Mouse (Mus musculus) G1E-ER4 (cell line): ENCODE data around the gene Ddx28. TPM values are rescaled to one million over a fixed set of nuclear protein-coding genes. Genes with fewer than 3 reads are reported as not detected.

Experiments used
- GATA1 ChIP-seq: IDR thresholded peaks from one replicate; pipeline ENCODE4 v1.8.0; 2012; ENCODE audit warnings: low read length, inconsistent platforms
- polyA plus RNA-seq: library from polyadenylated mRNA; stranded (reverse); fragments of >175 nt; gene quantifications from 2 replicates; pipeline ENCODE4 v1.2.3, GENCODE M21; 2012

Gene Ddx28
- 28.3 and 32.4 TPM in 2 replicates for polyA plus RNA-seq

- TF ChIP-seq GATA1, result no peak
Measured at GRCm38 (mm10) chr8:106011643-106011986, at the start of gene Ddx28. Gene Ddx28 (minus strand): TSS chr8:106011882.

GRCm38 (mm10) chr8:106060521-106060920 lies 48.8 kb upstream of the Ddx28 start:
- no peak for TF ChIP-seq GATA1

DNA sequence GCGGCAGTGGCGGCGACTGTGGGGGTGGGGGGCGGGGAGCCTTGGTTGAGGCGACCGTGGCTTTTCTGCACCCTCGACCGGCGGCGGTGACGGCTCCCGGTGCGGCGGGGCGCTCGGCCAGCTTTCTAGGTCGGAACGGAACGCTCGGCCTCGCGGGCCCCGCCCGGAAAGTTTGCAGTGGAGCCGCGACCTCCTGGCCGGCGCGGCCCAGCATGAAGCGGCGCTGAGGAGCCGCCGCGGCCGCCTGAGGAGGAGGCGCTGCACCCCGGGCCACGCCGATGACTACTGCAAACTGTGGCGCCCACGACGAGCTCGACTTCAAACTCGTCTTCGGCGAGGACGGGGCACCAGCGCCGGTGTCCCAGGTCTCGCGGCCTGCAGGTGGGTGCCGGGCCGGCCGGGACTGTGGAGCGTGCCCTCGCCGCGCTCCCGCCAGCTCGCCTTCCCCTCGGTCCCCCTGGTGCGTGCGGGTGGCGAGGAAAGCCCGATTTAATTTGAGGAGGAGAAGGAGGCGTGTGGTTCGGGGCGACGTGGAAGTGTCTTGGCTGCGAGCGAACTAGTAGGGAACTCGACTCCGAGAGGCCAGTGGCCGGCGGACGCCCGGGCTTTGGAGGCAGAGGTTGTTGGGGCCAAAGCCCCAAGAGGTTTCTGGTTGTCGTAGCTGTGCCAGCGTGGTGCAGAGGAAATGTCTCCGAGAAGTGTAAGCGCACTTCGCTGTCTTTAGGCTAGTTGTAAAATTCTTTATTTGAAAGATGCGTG lies 48.1 kb upstream of the Ddx28 start:
- no peak for TF ChIP-seq GATA1

- no peak for TF ChIP-seq GATA1
Measured at GRCm38 (mm10) chr8:106058731-106059612, 47.3 kb upstream of the Ddx28 start, which contains the start of gene Nfatc3. Gene Nfatc3 (plus strand): TSS chr8:106058840.

GRCm38 (mm10) chr8:106056455-106056982 lies 44.8 kb upstream of the Ddx28 start:
- TF ChIP-seq GATA1, result no peak

DNA sequence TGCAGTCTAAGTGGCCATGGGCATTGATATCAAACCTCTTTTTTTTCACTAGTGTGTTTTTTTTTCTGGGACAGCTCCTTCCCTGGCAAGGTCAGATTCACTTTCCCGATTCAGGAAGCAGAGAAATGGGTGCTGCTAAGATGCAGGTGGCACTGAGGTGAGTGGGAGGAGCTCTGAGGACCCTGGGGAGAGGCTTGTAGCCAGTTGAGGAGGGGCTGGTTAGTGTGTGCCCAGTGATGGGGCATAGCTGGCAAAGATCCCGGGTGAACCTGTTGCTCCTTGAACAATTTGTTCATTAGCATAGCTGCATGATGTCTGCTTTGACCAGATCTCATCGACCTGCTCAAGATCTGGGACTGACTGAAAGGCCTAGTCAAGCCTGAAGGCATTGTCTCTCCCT lies 43.4 kb upstream of the Ddx28 start:
- TF ChIP-seq GATA1, result no peak

DNA sequence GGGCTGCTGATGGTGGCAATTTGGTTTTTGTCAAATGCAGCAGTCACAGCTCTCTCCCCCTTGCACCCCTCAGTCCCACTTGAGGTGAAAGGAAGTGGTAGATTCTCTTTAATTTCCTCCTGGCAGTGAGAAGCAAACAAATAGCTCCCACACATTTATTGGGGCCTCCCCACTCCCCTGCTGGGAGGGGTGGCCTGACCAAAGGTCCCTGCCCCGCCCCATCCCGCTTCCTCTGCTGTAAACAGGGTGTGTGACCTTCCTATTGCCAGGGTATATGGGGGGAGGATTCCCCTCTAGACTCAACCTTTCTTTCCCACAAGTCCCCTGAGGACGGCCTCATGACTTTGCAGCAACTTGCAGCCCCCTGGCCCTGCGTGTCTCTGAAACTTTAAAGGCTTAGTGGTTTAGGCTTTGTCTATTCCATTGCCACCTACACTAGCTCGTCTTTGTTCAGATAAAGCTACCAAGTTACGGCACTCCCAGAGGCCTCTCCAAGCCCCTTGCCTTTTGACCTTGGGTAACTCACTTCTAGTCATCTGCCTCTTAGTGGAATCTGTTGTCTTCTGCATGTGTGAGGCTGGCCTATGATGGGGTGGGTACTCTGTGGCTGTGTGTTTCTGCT lies 42.6 kb upstream of the Ddx28 start:
- no peak for TF ChIP-seq GATA1

DNA sequence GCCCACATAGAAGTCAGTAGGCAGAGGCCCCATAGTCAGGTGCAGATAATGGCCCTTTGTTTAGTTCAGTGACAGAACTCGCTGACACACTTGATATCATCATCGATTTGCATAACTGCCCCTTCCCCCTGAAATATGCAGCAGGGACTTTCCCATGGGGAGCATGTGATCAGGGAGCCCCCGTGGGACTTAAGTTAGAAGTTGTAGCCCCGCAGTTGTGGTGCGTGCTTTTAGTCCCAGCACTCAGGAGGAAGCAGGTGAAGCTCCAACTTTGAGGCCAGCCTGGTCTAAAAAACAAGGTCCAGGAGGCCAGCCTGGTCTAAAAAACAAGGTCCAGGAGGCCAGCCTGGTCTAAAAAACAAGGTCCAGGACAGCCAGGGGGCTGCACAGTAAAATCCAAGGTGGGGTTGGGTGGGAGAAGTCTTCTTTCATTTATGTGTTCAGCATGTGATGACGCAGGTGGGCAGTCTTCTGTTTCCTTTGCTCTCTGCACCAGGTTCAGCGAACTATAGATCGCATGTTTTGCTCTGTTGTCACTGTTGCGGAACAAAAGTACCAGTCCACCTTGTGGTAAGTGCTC lies 40.9 kb upstream of the Ddx28 start:
- TF ChIP-seq GATA1, result no peak

DNA sequence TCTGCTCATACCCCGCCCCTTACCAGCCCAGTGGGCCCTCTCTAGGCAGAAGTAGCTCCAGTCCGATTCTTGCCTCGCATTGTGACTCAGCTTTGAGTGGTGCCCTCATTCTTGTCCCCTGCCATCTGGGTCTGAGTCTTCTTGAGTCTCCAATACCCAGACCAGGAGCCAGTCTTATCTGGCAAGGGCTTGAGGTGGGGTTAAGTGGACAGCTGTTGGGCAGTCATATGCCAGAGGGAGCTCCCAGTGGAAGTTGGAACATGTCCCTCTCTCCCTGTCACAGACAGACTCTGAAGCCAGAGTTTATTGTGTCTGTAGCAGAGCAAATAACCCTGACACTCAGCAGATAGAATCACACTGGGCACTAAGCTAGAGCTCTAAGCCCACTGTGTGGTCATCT lies 39.4 kb upstream of the Ddx28 start:
- TF ChIP-seq GATA1, result no peak

GRCm38 (mm10) chr8:106049840-106050239 lies 38.2 kb upstream of the Ddx28 start:
- no peak for TF ChIP-seq GATA1

DNA sequence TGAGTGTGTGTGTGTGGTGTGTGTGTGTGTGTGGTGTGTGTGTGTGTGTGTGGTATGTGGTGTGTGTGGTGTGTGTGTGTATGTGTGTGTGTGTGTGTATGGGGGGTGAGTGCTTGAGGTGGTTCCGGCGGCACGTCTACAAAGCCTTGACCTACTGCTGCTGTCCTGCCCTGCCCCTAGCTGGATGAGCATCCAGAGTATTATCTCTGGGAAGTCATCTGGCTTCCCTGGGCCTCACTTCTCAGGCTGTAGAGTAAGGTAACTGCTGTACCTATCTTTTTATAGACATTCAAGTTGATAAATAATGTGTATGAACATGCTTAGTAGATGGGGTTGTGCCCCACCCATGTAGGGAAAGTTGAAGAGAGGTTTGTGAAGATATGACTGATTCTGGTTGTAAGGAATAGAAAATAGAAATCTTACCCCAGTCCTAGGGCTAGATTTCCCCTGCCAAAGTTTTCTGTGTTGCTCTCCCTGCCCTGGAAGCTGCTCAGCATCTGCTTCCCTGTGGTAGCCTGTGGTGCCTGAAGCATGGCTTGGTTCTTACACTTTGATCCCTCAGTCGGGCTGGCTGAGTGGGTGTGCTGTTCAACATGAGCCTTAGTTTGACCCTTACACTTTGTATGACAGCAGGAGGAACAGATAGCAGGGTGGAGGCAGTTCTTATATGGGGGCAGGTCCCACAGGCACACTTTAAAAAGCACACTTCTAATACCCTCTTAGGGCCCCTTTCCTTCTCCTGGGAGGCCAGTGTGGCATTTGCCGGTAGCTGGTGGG lies 36.4 kb upstream of the Ddx28 start:
- TF ChIP-seq GATA1, result no peak

GRCm38 (mm10) chr8:106046872-106047559 lies 35.3 kb upstream of the Ddx28 start:
- TF ChIP-seq GATA1, result no peak

- TF ChIP-seq GATA1, result no peak
Measured at GRCm38 (mm10) chr8:106044151-106044550, 32.5 kb upstream of the Ddx28 start.

DNA sequence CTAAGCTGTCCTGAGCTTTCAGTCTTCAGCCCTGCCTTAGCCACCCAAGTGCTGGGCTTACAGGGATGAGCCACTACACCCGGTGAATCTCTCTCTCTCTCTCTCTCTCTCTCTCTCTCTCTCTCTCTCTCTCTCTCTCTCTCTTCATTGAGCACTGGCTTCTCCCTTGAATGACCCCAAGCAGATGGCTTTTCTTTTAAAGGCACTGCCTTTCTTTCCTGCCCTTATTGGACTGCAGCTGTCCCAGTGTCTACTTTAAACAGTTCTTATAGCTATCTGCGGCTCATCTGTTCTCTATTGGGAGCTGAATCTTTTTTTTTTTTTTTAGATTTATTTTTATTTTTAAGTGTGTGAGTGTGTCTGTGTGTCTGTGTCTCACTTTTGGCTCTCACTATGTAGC lies 31.4 kb upstream of the Ddx28 start:
- TF ChIP-seq GATA1, result no peak
